Mouse (Mus musculus): ENCODE measurements around the gene Vkorc1l1. TPM values are rescaled to one million over a fixed set of nuclear protein-coding genes. Genes with fewer than 3 reads are reported as not detected.

Gene Vkorc1l1
- total RNA-seq (2014; rRNA removed) (43.5 and 52.8 TPM in 2 replicates), polyA plus RNA-seq (2015; fragmentation: Nextera tagmentation; extraction: Ambion mirVana) (16.9 and 22.0 TPM in 2 replicates)

- no peak for TF ChIP-seq CTCF (IDR thresholded peaks at IDR 0.05; ENCODE audit: low read depth)
- Histone ChIP-seq H3K4me1 (ENCODE audit: insufficient read depth) (0 out of 2 replicates have a peak, but pooled peaks cover 3% of the 10 kb centered on the region), H3K27ac (ENCODE audit: low read depth, low read length) (peak within 1 kb of the TSS; percentile 59), H3K36me3 (ENCODE audit: insufficient read depth) (no peaks in the 10 kb centered on the region), H3K4me3 (ENCODE audit: low read depth, low read length) (peak within 1 kb of the TSS; percentile 74), H3K4me2 (ENCODE audit: low read depth) (peak within 1 kb of the TSS; percentile 81), H3K9me3 (ENCODE audit: low read length) (no peaks in the 10 kb centered on the region), H3K27me3 (ENCODE audit: insufficient read depth, low read length) (no peaks in the 10 kb centered on the region), H3K9ac (peak within 1 kb of the TSS; percentile 73)
- DNase-seq (peak; percentile 99), ATAC-seq (peak; percentile 93)
- 2% methylated on average over 59 of the region's 59 CpGs for WGBS
These were observed at the start of gene Vkorc1l1 for GRCm38 (mm10) chr5:129941495-129942045. Vkorc1l1 (plus strand) TSS chr5:129941970.

DNA sequence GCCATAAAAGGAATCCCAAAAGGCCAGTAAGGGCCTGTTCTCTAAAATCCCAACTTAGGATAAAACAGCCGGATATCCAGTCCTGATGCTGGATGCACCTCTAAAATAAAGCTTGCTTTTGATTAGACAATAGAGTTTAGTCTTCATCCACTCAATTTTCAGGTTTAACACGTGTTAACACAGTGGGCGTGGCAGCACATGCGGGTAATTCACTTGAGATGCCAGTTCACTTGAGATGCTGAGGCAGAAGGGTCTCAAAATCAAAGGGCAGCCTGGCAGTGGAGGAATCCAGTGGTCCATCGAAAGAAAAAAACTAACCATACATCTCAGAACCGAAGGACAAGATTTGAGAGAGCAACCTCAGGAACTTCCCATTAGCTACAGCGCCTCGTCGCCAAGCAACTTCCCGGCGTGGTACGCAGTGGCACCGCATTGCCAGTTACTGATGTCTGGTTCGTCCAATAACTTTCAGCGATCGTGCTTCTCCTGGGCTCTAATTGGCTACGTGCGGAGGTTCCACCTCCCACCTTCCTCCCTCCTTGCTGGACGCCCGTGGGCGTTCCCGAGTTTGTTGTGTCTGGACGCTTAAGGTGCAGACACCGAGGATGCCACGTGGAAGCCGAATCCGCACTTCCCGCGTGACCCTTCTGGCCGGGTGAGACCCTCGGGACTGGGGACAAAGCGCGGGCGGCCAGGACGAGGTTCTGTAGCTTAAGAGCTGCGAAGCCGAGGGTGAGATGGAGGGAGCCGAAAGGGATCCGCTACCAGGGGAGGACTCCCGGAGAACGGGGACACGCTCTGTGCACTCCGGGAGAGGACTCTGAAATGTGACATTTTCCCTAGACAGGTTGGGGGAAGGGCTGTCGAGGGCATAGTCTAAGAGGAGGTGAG lies 46.3 kb upstream of the Vkorc1l1 start, which contains the start of gene Zbed5:
TSS of gene Zbed5 (plus strand) at position 526 of the 891 bp plus-strand sequence.
- no peaks in the 10 kb centered on the region for H3K9me3 ChIP-seq (ENCODE audit: low read length)
- 0 out of 2 replicates have a peak within 1 kb of the TSS, but pooled peaks have one; percentile 62 for H3K27ac ChIP-seq (ENCODE audit: low read depth, low read length)
- no peaks in the 10 kb centered on the region for H3K27me3 ChIP-seq (ENCODE audit: insufficient read depth, low read length)
- no peaks in the 10 kb centered on the region for H3K36me3 ChIP-seq (ENCODE audit: insufficient read depth)
- DNase-seq (peak; percentile 96), ATAC-seq (peak; percentile 100)
- peaks cover 5% of the 10 kb centered on the region; the same call in 1 of the 2 replicates for H3K4me1 ChIP-seq (ENCODE audit: insufficient read depth)
- WGBS, result 3% methylated on average over 44 of the region's 44 CpGs
- H3K4me3 ChIP-seq (ENCODE audit: low read depth, low read length), result peak within 1 kb of the TSS; percentile 80
- no peak; the same call in 1 of the 2 replicates for TF ChIP-seq CTCF (IDR thresholded peaks at IDR 0.05; ENCODE audit: low read depth)
- H3K4me2 ChIP-seq (ENCODE audit: low read depth), result peak within 1 kb of the TSS; percentile 81
- peak within 1 kb of the TSS; percentile 63 for H3K9ac ChIP-seq

DNA sequence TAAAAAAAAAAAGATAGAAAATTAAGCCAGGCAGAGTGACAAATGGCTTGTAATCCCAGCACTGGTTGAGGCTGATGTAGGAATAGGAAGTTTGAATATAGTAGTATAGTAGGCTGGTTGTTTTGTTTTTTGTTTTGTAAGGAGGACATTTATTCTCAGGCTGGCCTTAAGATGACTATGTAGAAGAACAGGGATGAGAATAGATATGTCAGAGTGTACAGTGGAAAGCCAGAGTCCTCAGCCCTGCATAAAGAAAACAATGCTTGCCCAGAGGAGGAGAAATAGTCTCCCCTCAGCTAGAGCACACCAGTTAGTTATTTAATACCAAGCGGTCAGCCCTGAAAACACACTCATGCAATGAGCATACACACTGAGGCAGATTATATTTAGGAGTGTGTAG lies 43.3 kb upstream of the Vkorc1l1 start, which contains the start of gene Phkg1:
TSS of gene Phkg1 (minus strand) at position 101 of the 400 bp plus-strand sequence.
- H3K9ac ChIP-seq, result no peak within 1 kb of the TSS
- H3K27me3 ChIP-seq (ENCODE audit: insufficient read depth, low read length), result no peaks in the 10 kb centered on the region
- DNase-seq, result no peak
- H3K27ac ChIP-seq (ENCODE audit: low read depth, low read length), result no peak within 1 kb of the TSS
- H3K4me1 ChIP-seq (ENCODE audit: insufficient read depth), result peaks cover 5% of the 10 kb centered on the region; the same call in 1 of the 2 replicates
- no peak within 1 kb of the TSS for H3K4me2 ChIP-seq (ENCODE audit: low read depth)
- no peak for TF ChIP-seq CTCF (IDR thresholded peaks at IDR 0.05; ENCODE audit: low read depth)
- H3K9me3 ChIP-seq (ENCODE audit: low read length), result no peaks in the 10 kb centered on the region
- WGBS, result 93% methylated on average over 1 of the region's 1 CpGs
- no peak within 1 kb of the TSS for H3K4me3 ChIP-seq (ENCODE audit: low read depth, low read length)
- no peak for ATAC-seq
- H3K36me3 ChIP-seq (ENCODE audit: insufficient read depth), result peaks cover 18% of the 10 kb centered on the region

GRCm38 (mm10) chr5:129907775-129908174 lies 34.0 kb upstream of the Vkorc1l1 start:
- peaks cover 6% of the 10 kb centered on the region; the same call in 1 of the 2 replicates for H3K36me3 ChIP-seq (ENCODE audit: insufficient read depth)
- H3K4me1 ChIP-seq (ENCODE audit: insufficient read depth), result no peaks in the 10 kb centered on the region
- H3K27ac ChIP-seq (ENCODE audit: low read depth, low read length), result peak overlapping the region; percentile 85
- no peak for ATAC-seq
- peak overlapping the region; percentile 69 for H3K4me3 ChIP-seq (ENCODE audit: low read depth, low read length)
- H3K27me3 ChIP-seq (ENCODE audit: insufficient read depth, low read length), result no peaks in the 10 kb centered on the region
- WGBS, result 22% methylated on average over 4 of the region's 4 CpGs
- H3K9ac ChIP-seq, result peak overlapping the region; percentile 93
- TF ChIP-seq CTCF (IDR thresholded peaks at IDR 0.05; ENCODE audit: low read depth), result no peak
- DNase-seq, result peak; percentile 31
- no peaks in the 10 kb centered on the region for H3K9me3 ChIP-seq (ENCODE audit: low read length)
- peak overlapping the region; percentile 95 for H3K4me2 ChIP-seq (ENCODE audit: low read depth)

DNA sequence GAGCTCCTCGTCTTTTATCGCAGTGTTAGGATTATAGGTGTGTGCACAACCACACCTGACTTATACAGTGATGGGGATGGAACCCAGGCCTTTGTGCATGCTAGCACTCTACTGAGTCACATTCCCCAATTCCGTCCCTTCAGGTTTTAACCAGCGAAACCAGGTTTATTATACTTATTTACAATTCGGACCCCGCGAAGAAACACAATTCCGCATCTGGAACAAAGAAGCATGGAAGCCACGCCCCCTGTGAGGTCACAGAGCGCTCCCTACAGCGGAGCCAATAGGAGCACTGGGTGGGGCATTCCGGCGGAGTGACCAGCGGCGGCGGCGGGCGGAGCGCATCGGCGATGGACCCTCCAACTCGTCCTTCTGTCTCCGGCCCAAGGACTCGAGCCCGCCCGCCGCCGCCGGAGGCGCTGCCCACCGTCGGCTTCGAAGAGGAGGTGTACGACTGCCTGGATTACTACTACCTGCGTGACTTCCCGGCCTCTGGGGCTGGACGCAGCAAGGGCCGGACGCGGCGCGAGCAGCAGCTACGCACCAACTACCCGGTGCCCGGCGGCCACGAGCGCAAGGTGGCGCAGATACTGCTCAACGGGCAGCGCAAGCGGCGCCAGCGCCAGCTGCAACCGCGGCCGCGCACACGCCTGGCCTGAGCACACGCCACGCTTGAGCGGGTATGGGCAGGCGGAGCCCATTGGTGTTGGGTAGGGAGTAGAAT lies 33.4 kb upstream of the Vkorc1l1 start, which contains the start of gene Nupr1l:
TSS of gene Nupr1l (plus strand) at position 299 of the 724 bp plus-strand sequence.
- peak; percentile 49 for TF ChIP-seq CTCF (IDR thresholded peaks at IDR 0.05; ENCODE audit: low read depth)
- 2% methylated on average over 63 of the region's 63 CpGs for WGBS
- H3K27me3 ChIP-seq (ENCODE audit: insufficient read depth, low read length), result no peaks in the 10 kb centered on the region
- H3K4me3 ChIP-seq (ENCODE audit: low read depth, low read length), result peak within 1 kb of the TSS; percentile 69
- peak within 1 kb of the TSS; percentile 93 for H3K9ac ChIP-seq
- H3K4me2 ChIP-seq (ENCODE audit: low read depth), result peak within 1 kb of the TSS; percentile 95
- no peaks in the 10 kb centered on the region for H3K36me3 ChIP-seq (ENCODE audit: insufficient read depth)
- DNase-seq (peak; percentile 94), ATAC-seq (peak; percentile 98)
- H3K9me3 ChIP-seq (ENCODE audit: low read length), result no peaks in the 10 kb centered on the region
- peak within 1 kb of the TSS; percentile 85 for H3K27ac ChIP-seq (ENCODE audit: low read depth, low read length)
- H3K4me1 ChIP-seq (ENCODE audit: insufficient read depth), result no peaks in the 10 kb centered on the region

GRCm38 (mm10) chr5:129909147-129909546 lies 32.6 kb upstream of the Vkorc1l1 start:
- peak overlapping the region; percentile 69 for H3K4me3 ChIP-seq (ENCODE audit: low read depth, low read length)
- DNase-seq (no peak), ATAC-seq (no peak)
- no peak for TF ChIP-seq CTCF (IDR thresholded peaks at IDR 0.05; ENCODE audit: low read depth)
- no peaks in the 10 kb centered on the region for H3K36me3 ChIP-seq (ENCODE audit: insufficient read depth)
- no peaks in the 10 kb centered on the region for H3K4me1 ChIP-seq (ENCODE audit: insufficient read depth)
- H3K27ac ChIP-seq (ENCODE audit: low read depth, low read length), result peak overlapping the region; percentile 85; the same call in 1 of the 2 replicates
- H3K27me3 ChIP-seq (ENCODE audit: insufficient read depth, low read length), result no peaks in the 10 kb centered on the region
- peak overlapping the region; percentile 93 for H3K9ac ChIP-seq
- 67% methylated on average over 9 of the region's 9 CpGs for WGBS
- H3K4me2 ChIP-seq (ENCODE audit: low read depth), result peak overlapping the region; percentile 95
- no peaks in the 10 kb centered on the region for H3K9me3 ChIP-seq (ENCODE audit: low read length)
